In the genomic region with DNA sequence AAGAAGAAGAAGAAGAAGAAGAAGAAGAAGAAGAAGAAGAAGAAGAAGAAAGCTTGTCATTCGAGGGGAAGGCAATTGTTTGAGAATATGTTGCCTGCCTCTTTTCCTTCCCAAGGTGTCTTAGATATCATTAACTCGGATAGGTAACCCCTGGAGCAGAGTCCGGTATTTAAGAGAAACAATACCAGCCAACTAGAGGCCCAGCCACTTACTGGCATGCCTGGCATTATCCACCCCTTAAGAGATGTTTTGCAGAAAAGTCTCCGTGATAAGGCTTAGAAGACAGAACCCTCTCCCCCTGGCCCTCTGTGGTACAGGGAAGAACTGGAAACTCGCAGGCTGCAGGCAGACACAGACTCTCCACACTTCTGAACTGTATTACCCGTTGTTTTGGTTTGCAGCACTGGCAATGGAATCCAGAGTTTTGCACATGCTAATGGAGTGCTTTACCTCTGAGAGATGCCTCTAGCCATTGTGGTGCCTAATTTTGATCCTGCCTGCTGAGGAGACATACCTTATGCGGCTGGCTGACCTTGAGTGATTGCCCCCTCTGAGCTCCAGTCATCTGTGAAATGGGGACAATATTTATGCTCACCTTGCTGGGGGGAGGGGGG, we compare ENCODE assay signal across 31 mouse cellular contexts. TPM values are rescaled to one million over a fixed set of nuclear protein-coding genes. Genes with fewer than 3 reads are reported as not detected.
DNase-seq lines count a peak whose midpoint lies in the region; ATAC-seq and TF ChIP-seq lines count a peak whose summit lies in the region.
"Had no signal": no experiment of that assay in that cellular context is flagged by ENCODE, and none has a peak within 500 bp of the region (broad histone marks: within the 10 kb centered on the region; RNA-seq: fewer than 3 reads in every experiment).

No protein-coding gene starts in this region.

- no peak for ATAC-seq in liver, embryonic 15.5 days (ENCODE audit: insufficient read depth)
- no peak for ATAC-seq in kidney, postnatal 0 days (replicated peaks; ENCODE audit: low FRiP score, low read depth)
- ATAC-seq: forebrain, embryonic 16.5 days had no signal

- no peaks in the 10 kb centered on the region for H3K36me3 ChIP-seq in liver, embryonic 15.5 days (replicated peaks)
- no peaks in the 10 kb centered on the region for H3K36me3 ChIP-seq in kidney, postnatal 0 days (ENCODE audit: insufficient read depth, low read length)
- H3K36me3 ChIP-seq: embryonic facial prominence, embryonic 15.5 days; forebrain, embryonic 10.5 days; heart, embryonic 13.5 days; hindbrain, embryonic 12.5 days; neural tube, embryonic 15.5 days had no signal

- 50% methylated on average over 7 of the region's 7 CpGs for WGBS in liver, embryonic 15.5 days (ENCODE audit: insufficient replicate concordance)
- 53% methylated on average over 7 of the region's 7 CpGs for WGBS in kidney, postnatal 0 days

- no peaks in the 10 kb centered on the region for H3K9me3 ChIP-seq in liver, embryonic 15.5 days (replicated peaks)
- no peaks in the 10 kb centered on the region for H3K9me3 ChIP-seq in kidney, postnatal 0 days (replicated peaks; ENCODE audit: low read length)
- H3K9me3 ChIP-seq: embryonic facial prominence, embryonic 15.5 days; forebrain, embryonic 10.5 days; heart, embryonic 13.5 days; hindbrain, embryonic 12.5 days; neural tube, embryonic 15.5 days had no signal

- H3K4me3 ChIP-seq in liver, embryonic 15.5 days (replicated peaks) = no peak overlapping the region
- no peak overlapping the region for H3K4me3 ChIP-seq in kidney, postnatal 0 days (replicated peaks; ENCODE audit: low read depth, low read length)
- H3K4me3 ChIP-seq: embryonic facial prominence, embryonic 15.5 days; forebrain, embryonic 10.5 days; hindbrain, embryonic 12.5 days; left cerebral cortex, adult 2 months; neural tube, embryonic 15.5 days had no signal

- peaks cover 22% of the 10 kb centered on the region; the same call in 1 of the 2 replicates for H3K4me1 ChIP-seq in liver, embryonic 15.5 days (replicated peaks)
- H3K4me1 ChIP-seq in kidney, postnatal 0 days (replicated peaks; ENCODE audit: insufficient read depth, low read length) = peaks cover 13% of the 10 kb centered on the region

- no peak overlapping the region for H3K4me2 ChIP-seq in liver, embryonic 15.5 days
- H3K4me2 ChIP-seq in kidney, postnatal 0 days (ENCODE audit: low read length) = no peak overlapping the region
- H3K4me2 ChIP-seq: embryonic facial prominence, embryonic 15.5 days; hindbrain, embryonic 12.5 days; midbrain, embryonic 11.5 days; neural tube, embryonic 15.5 days had no signal

- H3K27me3 ChIP-seq in liver, embryonic 15.5 days = peaks cover 4% of the 10 kb centered on the region; the same call in 1 of the 2 replicates
- no peaks in the 10 kb centered on the region for H3K27me3 ChIP-seq in kidney, postnatal 0 days (ENCODE audit: insufficient read depth, low read length)
- H3K27me3 ChIP-seq: embryonic facial prominence, embryonic 15.5 days; heart, embryonic 13.5 days; neural tube, embryonic 15.5 days had no signal

- DNase-seq in liver (no peak), ES-CJ7 (ENCODE audit: low read depth, low spot score) (peak; percentile 23)
- DNase-seq in kidney, adult 18-20 months = peak; percentile 56
- DNase-seq in kidney, postnatal 0 days (ENCODE audit: low spot score) = no peak
- no peak for DNase-seq in adrenal gland, postnatal 25 days
- no peak for DNase-seq in cerebellum, postnatal 4 days (ENCODE audit: low spot score in 2 of 2)
- DNase-seq in retina, postnatal 1 day = no peak
- DNase-seq: cerebellum, adult 9-10 months; thymus, postnatal 25 days had no signal

- no peak overlapping the region for H3K9ac ChIP-seq in liver, embryonic 15.5 days
- no peak overlapping the region for H3K9ac ChIP-seq in kidney, postnatal 0 days (ENCODE audit: low read depth, low read length)
- H3K9ac ChIP-seq: embryonic facial prominence, embryonic 15.5 days; heart, embryonic 13.5 days; hindbrain, embryonic 12.5 days; neural tube, embryonic 15.5 days had no signal

- TF ChIP-seq CTCF in kidney, postnatal 0 days (IDR thresholded peaks at IDR 0.05; ENCODE audit: low read depth) = no peak

- peak overlapping the region; percentile 49; the same call in 1 of the 2 replicates for H3K27ac ChIP-seq in liver, embryonic 15.5 days (replicated peaks)
- H3K27ac ChIP-seq in kidney, postnatal 0 days = peak overlapping the region; percentile 47
- H3K27ac ChIP-seq: embryonic facial prominence, embryonic 15.5 days; forebrain, embryonic 10.5 days; hindbrain, embryonic 12.5 days; left cerebral cortex, adult 2 months; macrophage; neural tube, embryonic 15.5 days had no signal

RNA-seq across cellular contexts. Expression of a gene that starts 2.8 kb away (rescaled TPM):
- 27.1 and 29.7 TPM in 2 replicates for polyA plus RNA-seq in liver, embryonic 15.5 days (2015; fragmentation: Nextera tagmentation; extraction: Ambion mirVana)
- polyA plus RNA-seq in kidney, postnatal 0 days (2015; fragmentation: Nextera tagmentation; extraction: Ambion mirVana) = 83.0 and 83.1 TPM in 2 replicates
- total RNA-seq in adrenal gland, postnatal 25 days (2021) = 27.0 and 30.0 TPM in 2 replicates

RNA-seq across cellular contexts. Expression of a gene that starts 6.8 kb away (rescaled TPM):
- 5.0 TPM in 1 of 2 replicates, not detected in the other for polyA plus RNA-seq in liver, embryonic 15.5 days (2015; fragmentation: Nextera tagmentation; extraction: Ambion mirVana)
- 22.8 and 23.3 TPM in 2 replicates for polyA plus RNA-seq in kidney, postnatal 0 days (2015; fragmentation: Nextera tagmentation; extraction: Ambion mirVana)
- total RNA-seq in adrenal gland, postnatal 25 days (2021) = 4.0 TPM in 1 of 2 replicates, not detected in the other

RNA-seq across cellular contexts. Expression of a gene that starts 10.3 kb away (rescaled TPM):
- 55.0 and 63.3 TPM in 2 replicates for polyA plus RNA-seq in liver, embryonic 15.5 days (2015; fragmentation: Nextera tagmentation; extraction: Ambion mirVana)
- polyA plus RNA-seq in kidney, postnatal 0 days (2015; fragmentation: Nextera tagmentation; extraction: Ambion mirVana) = 183 and 227 TPM in 2 replicates
- total RNA-seq in adrenal gland, postnatal 25 days (2021) = 75.1 and 82.0 TPM in 2 replicates

RNA-seq across cellular contexts. Expression of a gene that starts 19.5 kb away (rescaled TPM):
- polyA plus RNA-seq in liver, embryonic 15.5 days (2015; fragmentation: Nextera tagmentation; extraction: Ambion mirVana) = not detected in 2 replicates
- polyA plus RNA-seq in kidney, postnatal 0 days (2015; fragmentation: Nextera tagmentation; extraction: Ambion mirVana) = not detected in 2 replicates
- total RNA-seq in adrenal gland, postnatal 25 days (2021) = not detected in 2 replicates
- total RNA-seq: adrenal gland, postnatal 14 days; common myeloid progenitor, adult 5-6 weeks; gastrocnemius, postnatal 25 days; heart, adult 18-20 months; heart, postnatal 25 days; layer of hippocampus, postnatal 10 days; left cerebral cortex, adult 2 months; left cerebral cortex, postnatal 36 days had no signal
- polyA plus RNA-seq: brain, embryonic 14.5 days; C2C12; embryonic facial prominence, embryonic 15.5 days; forebrain, embryonic 10.5 days; forebrain, embryonic 16.5 days; heart, embryonic 13.5 days; hindbrain, embryonic 12.5 days; limb, embryonic 14.5 days; lung, adult 2 months; macrophage; midbrain, embryonic 11.5 days; neural tube, embryonic 15.5 days; small intestine, adult 2 months had no signal

RNA-seq across cellular contexts. Expression of a gene that starts 31.9 kb away (rescaled TPM):
- 2.2 and 6.2 TPM in 2 replicates for polyA plus RNA-seq in liver, embryonic 15.5 days (2015; fragmentation: Nextera tagmentation; extraction: Ambion mirVana)
- 22.5 and 23.3 TPM in 2 replicates for polyA plus RNA-seq in kidney, postnatal 0 days (2015; fragmentation: Nextera tagmentation; extraction: Ambion mirVana)
- 6.3 and 6.4 TPM in 2 replicates for total RNA-seq in adrenal gland, postnatal 25 days (2021)

Comparison
In these comparisons a context has a peak if more than half of its experiments do, and no peak if none do; other contexts are left out.
1. DNase-seq: peak in ES-CJ7 (single experiment) and kidney, adult 18-20 months (single experiment); none in liver (single experiment), kidney, postnatal 0 days (single experiment), adrenal gland, postnatal 25 days (single experiment), cerebellum, postnatal 4 days (0 of 2) and retina, postnatal 1 day (single experiment).